Mouse (Mus musculus) right cerebral cortex, postnatal 36 days (tissue): Measurements from ENCODE around the gene Fmo2.

Source experiments
- DNase-seq, 2 experiments: peaks; one replicate each; pipeline ENCODE4 v3.0.0; 2022; ENCODE audit warnings: low spot score in 2 of 2, mixed read lengths in 1 of 2

The Fmo2 gene

DNA sequence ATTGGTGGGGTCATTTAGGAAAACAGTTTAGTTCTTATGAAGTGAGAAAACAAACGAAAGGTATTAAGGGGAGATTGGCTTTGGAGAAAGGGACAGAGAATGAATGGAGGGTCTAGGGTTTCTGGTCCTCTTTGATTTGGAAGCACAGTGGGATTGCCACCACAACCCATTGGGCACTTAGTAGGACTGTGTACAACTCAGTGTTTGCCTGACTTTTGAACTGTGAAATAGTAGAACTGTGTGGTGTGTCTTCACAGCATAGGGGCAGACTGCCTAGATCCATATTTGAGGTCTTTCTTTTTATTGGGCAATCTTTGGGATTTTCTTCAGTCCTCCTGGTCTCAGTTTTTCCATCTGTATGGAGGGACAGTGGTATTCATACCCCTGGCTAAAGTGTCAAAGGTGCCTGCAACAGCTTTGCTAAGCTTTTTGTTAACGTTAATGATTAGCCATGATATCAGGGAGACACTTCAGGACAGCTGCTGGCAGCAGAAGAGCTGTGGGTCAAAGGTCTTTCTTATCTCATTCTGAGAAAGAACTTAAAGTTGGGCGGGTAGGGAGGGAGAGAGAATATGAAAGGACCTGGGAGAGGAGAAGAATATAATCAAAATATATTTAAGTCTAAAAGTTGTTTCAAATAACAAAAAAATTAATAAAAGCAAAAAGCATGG lies 44.6 kb downstream of the Fmo2 start:
- no peak for DNase-seq

- no peak for DNase-seq
Observed at GRCm38 (mm10) chr1:162847554-162847953, 51.0 kb downstream of the Fmo2 start.

DNA sequence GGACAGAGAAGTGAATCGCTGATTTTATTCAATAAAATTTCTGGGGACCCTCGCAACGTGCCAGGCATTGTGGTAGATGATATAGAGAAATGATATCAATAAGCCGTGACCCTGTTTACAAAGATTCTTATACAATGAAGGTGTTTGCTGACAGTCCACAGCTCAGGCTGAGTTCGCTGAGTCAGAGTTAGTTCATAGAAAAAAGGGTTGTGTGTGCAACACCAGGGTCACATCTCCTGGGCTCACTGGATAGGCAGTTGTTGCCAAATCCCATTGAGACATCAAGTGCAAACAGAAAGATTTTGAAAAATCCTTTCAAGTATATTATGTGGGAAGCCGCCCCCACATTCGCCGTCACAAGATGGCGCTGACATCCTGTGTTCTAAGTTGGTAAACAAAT lies 58.3 kb downstream of the Fmo2 start:
- DNase-seq, result no peak

DNA sequence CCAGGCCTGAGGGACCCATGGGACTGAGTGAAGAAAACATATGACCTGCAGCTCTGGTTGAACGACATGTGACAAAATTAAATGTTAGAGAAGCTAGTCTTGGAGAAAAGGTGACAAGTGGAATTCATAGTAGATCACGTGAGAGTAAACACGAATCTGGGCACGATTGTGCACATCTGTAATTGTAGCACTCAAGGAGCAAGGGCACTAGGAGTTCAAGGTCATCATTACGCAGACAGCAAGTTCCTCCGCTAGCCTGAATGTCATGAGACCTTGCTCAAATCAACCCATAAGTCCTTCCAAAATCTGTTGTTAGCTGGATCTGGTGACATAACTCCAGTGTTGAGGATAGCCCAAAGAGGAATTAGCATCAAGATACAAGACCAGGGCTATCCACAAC lies 59.5 kb downstream of the Fmo2 start:
- no peak for DNase-seq

- DNase-seq, result no peak
Observed at GRCm38 (mm10) chr1:162834342-162834741, 64.2 kb downstream of the Fmo2 start.

DNA sequence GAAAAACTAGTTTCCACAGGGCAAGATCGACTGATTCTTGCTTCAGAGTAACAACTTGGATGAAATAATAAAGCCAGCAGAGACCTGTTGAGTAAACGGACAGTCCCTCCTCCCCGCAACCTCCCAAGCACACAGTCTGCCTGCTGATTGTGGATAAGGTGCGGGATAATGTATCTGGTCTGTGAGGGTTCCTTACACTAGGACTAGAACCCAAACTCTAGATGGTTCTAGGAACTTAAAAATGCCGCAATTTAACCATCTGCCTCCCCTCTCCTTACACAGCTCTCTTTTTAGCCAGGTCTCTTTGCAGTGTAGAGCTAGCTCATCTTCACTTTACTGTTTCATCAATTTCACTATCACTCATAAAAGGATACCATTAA lies 66.0 kb downstream of the Fmo2 start:
- DNase-seq, result no peak

DNA sequence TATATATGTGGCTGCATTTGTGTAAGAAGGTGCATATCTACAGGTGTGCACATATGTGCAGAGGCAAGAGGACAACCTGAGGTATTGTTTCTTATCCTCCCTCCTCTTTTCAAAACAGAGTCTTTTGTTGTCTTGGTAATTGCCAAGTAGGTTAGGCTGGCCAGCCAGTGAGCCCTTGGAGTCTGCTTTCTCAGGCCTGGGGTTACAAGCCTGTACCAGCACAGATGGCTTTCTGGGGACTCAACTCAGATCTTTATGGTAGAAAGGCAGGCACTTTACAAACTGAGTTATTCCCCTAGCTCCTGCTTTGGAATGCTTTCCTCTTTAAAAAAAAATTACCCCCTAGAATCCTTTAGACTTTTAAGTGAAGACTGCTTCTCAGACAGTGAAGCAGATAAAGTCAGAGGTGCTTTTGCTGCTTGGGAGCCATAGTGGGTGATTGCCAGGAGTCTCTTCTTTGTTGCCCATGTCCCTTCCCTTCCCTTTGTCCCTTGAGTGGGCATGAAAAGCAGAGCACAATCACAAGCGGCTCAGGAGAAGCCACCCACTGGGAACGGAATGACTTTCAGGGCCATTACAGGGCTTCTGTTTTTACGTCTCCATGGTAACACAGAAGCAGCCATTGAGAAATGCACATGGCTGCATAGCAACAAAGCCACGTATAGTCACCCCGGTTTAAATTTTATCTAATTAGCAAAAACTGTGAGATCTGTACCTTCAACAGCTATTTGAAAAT lies 66.5 kb downstream of the Fmo2 start:
- no peak for DNase-seq
